Mouse (Mus musculus) embryo, embryonic 10 days (tissue): ENCODE data around the gene Tekt3.
A peak's percentile ranks its signal among the peaks of the same experiment; 100 is the strongest.

Experiments used
- DNase-seq: peaks from one replicate; pipeline ENCODE4 v3.0.0-alpha.2; 2015; ENCODE audit warnings: low spot score

The Tekt3 gene

DNA sequence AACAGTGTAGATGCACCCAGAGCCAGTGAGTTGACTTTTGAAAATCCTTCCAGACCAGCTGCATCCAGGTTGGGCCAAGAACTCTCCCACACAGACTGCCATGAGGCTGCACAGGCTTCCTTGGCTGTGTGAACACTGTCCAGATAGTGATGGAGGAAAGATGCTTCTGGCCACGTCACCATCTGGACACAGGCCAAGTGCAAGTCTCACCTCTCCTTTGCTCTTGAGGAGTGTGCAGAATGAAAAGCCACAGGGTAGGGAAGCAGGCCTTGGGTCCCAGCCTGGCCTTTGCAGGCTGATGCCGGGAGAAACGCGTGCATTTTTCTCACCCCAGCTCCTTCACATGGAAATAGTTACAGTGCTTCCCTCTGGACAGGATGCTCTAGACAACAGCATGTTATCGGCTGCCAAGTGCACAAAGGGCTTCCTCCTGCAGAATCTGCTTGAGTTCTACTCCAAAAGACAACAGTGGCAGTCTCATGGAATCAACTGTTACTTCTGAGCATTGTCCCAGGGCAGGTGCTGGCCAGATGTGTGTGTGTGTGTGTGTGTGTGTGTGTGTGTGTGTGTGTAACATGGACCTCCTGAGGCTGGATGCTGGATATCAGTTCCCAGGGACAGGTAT is 64.5 kb downstream of the Tekt3 start:
- DNase-seq: no peak

DNA sequence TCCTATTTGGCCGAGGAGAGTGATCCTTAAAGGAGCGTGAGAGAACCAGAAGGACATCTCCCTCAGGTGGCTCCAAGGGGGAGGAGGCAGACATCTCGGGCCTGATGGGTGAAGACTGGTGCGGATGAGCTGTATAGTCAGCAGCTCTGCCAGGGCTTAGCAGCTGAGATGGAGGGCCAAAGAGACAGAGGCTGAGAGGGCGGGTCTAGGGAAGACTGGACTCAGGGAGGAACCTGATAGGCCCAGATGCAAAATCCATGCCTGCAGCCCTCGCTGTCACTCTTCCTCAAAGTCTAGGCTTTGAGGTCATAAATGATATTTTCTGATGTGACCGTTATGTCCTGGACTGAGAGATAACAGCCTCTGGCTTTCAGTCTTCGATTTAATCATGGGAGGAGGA is 65.5 kb downstream of the Tekt3 start:
- no peak for DNase-seq

- DNase-seq: no peak
Observed at GRCm38 (mm10) chr11:63127513-63127912, 66.1 kb downstream of the Tekt3 start.

DNA sequence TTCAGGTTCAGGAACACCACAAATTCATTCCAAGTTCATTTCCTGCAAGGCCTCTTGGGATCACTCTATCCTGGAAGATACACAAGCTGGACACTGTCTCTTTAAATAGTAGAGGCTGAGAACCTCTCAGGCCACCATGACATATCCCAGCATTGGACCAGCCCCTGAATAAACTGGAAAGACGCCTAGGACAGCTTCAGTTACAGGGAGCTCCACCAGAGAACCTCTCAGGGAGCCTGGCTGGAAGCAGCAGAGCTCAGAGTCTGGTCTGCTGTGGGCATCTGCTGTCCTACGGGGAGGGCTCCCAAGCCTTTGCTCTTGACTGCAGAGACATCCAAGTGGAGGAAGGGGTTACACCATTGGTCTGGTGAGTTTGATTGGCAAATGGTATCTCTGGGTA is 67.3 kb downstream of the Tekt3 start, which contains the start of gene Pmp22:
Gene Pmp22 (plus strand): TSS at position 199 of the 400 bp plus-strand sequence.
- DNase-seq: no peak

GRCm38 (mm10) chr11:63129375-63129774 is 67.9 kb downstream of the Tekt3 start:
- DNase-seq: no peak

- DNase-seq: peak; percentile 20
Observed at GRCm38 (mm10) chr11:63129840-63130239, 68.4 kb downstream of the Tekt3 start.

GRCm38 (mm10) chr11:63130497-63130896 is 69.0 kb downstream of the Tekt3 start:
- no peak for DNase-seq

GRCm38 (mm10) chr11:63131001-63131692 is 69.7 kb downstream of the Tekt3 start:
- DNase-seq: peak; percentile 46

DNA sequence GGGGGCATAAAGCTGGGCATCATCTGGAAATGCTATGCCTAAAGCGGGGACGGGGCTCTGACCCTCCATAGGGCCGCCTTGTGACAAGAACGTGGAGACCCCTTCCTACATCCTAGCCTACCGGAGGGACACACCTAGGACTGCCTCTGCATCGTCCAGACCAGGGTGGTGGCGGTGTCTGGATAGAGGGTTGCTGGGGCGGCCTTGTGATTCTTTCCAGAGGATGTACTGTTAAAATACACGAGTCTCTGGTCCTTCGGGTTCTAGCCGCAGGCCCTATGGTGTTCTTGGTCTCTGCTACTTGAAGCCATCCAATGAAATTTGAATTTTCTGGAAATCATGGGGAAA is 70.2 kb downstream of the Tekt3 start:
- no peak for DNase-seq

DNA sequence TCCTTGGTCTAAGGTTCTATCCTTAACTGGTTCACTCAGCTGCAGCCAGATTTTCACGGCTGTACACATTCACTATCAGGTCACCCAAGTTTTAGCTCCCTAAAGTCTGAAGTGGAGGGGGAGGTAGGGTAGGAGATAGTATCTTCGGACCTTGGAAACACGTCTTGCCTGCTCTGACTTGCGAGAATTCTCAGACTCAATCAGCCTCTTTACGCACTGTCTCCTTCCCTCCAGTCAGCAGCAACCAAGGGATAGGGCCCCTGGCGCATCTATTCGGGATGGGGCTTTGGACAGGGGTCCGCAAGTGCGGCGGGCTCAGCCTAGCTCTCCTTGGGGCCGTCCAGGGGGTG is 70.7 kb downstream of the Tekt3 start:
- peak; percentile 37 for DNase-seq

GRCm38 (mm10) chr11:63132501-63133435 is 71.3 kb downstream of the Tekt3 start:
- DNase-seq: peak; percentile 77

- DNase-seq: no peak
Observed at GRCm38 (mm10) chr11:63134021-63134420, 72.6 kb downstream of the Tekt3 start.

- no peak for DNase-seq
Observed at GRCm38 (mm10) chr11:63134742-63135482, 73.5 kb downstream of the Tekt3 start.

- DNase-seq: peak; percentile 91
Observed at GRCm38 (mm10) chr11:63135622-63136021, 74.2 kb downstream of the Tekt3 start.

DNA sequence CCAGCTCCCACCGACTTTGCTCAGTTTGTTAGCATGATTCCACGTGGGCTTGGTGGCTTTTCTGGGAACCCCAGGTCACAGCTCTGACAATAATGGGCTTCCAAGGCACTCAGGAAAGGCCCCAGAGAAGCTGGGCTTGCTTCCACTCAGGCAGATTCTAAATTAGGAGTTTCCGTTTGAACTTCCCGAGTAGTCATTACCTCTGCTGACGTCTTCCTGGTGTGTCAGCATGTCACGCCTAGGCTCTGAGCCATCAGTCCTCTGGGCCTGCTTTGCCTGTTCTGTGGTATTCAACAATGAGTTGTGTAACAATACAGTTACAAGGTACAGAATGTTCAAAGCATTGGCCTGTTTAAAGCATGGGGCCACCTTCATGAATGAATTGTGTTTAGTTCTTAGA is 74.8 kb downstream of the Tekt3 start:
- DNase-seq: peak; percentile 13

- DNase-seq: no peak
Observed at GRCm38 (mm10) chr11:63136836-63137416, 75.5 kb downstream of the Tekt3 start.

- no peak for DNase-seq
Observed at GRCm38 (mm10) chr11:63138739-63139138, 77.3 kb downstream of the Tekt3 start.

DNA sequence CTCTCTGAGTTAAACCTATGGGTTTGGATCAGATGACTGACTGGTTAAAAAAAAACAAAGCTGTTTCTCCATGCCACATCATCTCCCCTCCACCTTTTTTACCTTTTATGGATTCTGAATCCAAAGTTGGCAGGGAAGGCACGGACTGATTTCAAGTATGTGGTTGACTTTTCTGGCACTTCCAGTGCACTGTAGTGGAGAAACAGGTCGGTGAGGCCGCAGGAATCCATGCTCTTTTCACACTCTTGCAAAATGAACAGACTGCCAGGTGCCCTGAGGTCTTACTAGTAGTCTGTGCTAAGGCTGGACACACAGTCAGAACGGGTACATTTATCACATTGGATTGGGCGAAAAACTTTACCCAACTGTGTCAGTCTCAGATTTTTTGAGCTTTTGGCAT is 80.9 kb downstream of the Tekt3 start:
- DNase-seq: no peak

- no peak for DNase-seq
Observed at GRCm38 (mm10) chr11:63142816-63143215, 81.4 kb downstream of the Tekt3 start.

DNA sequence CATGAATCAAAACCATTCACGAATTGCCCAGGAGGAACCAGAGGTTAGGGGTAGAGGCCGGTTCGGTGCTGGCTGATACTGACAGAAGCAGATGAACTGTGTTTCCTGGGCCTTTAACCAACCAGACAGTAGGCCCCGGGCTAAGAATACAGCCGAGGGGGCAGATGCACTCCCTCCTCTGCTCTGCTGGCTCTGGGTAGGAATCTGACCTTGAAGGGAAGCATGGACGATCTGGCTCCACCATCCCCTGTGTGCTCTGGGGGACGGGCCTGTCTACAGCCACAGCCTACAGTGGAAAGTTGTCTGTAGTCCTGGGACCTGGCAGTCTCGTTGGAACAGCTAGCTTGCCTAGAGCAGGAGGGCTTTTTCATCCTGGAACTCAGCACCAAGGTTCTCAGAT is 82.0 kb downstream of the Tekt3 start:
- DNase-seq: no peak
